Mouse (Mus musculus): ENCODE results near the gene Magi1.

- no peak for TF ChIP-seq CTCF (IDR thresholded peaks at IDR 0.05; ENCODE audit: control insufficient read depth, insufficient read depth, low read length)
- no peak for TF ChIP-seq POLR2A (IDR thresholded peaks at IDR 0.05; ENCODE audit: borderline replicate concordance, control insufficient read depth, low read depth, low read length)
These were observed 390.8 kb downstream of the Magi1 start for GRCm38 (mm10) chr6:93892922-93893321.

All from bone marrow, adult 2 months (tissue).